In genomic region chr4:59188474-59188801, GRCm38 (mm10) we compare ENCODE assay signal across 8 mouse cellular contexts. TPM values are rescaled to one million over a fixed set of nuclear protein-coding genes. Genes with fewer than 3 reads are reported as not detected.
DNase-seq lines count a peak whose midpoint lies in the region; ATAC-seq and TF ChIP-seq lines count a peak whose summit lies in the region.

No protein-coding gene starts in this region.

- H3K79me2 ChIP-seq in heart, adult 2 months (replicated peaks; ENCODE audit: control insufficient read depth, insufficient read depth, low read length) = peaks cover 5% of the 10 kb centered on the region; the same call in 1 of the 2 replicates
- peaks cover 42% of the 10 kb centered on the region for H3K79me2 ChIP-seq in C2C12 (ENCODE audit: control insufficient read depth, insufficient read depth)

- H3K27me3 ChIP-seq in heart, adult 2 months (ENCODE audit: control insufficient read depth, insufficient read depth, low read length) = no peaks in the 10 kb centered on the region
- H3K27me3 ChIP-seq in C2C12 (ENCODE audit: control insufficient read depth, insufficient read depth, insufficient read length) = no peaks in the 10 kb centered on the region
- no peaks in the 10 kb centered on the region for H3K27me3 ChIP-seq in forebrain, embryonic 16.5 days (replicated peaks; ENCODE audit: control insufficient read depth, insufficient read depth, low read length)
- no peaks in the 10 kb centered on the region for H3K27me3 ChIP-seq in liver, postnatal 0 days (ENCODE audit: insufficient read depth, low read length)

- peak overlapping the region; percentile 91 for H3K9ac ChIP-seq in heart, adult 2 months (ENCODE audit: low read depth, low read length)
- H3K9ac ChIP-seq in forebrain, embryonic 16.5 days (replicated peaks; ENCODE audit: low read depth, low read length) = peak overlapping the region; percentile 99
- peak overlapping the region; percentile 91 for H3K9ac ChIP-seq in liver, postnatal 0 days (replicated peaks)

- H3K36me3 ChIP-seq in heart, adult 2 months (ENCODE audit: control insufficient read depth, insufficient read depth, low read length) = peaks cover 5% of the 10 kb centered on the region
- H3K36me3 ChIP-seq in C2C12 (ENCODE audit: control insufficient read depth, insufficient read depth) = peaks cover 20% of the 10 kb centered on the region
- no peaks in the 10 kb centered on the region for H3K36me3 ChIP-seq in forebrain, embryonic 16.5 days (ENCODE audit: control insufficient read depth, insufficient read depth)
- no peaks in the 10 kb centered on the region for H3K36me3 ChIP-seq in liver, postnatal 0 days (replicated peaks; ENCODE audit: insufficient read depth, low read length)

- H3K9me3 ChIP-seq in forebrain, embryonic 16.5 days (ENCODE audit: control insufficient read depth, low read length) = no peaks in the 10 kb centered on the region
- no peaks in the 10 kb centered on the region for H3K9me3 ChIP-seq in liver, postnatal 0 days (ENCODE audit: low read length)

- 28% methylated on average over 4 of the region's 4 CpGs for WGBS in heart, adult 2 months
- WGBS in forebrain, embryonic 16.5 days = 15% methylated on average over 4 of the region's 4 CpGs
- WGBS in liver, postnatal 0 days (ENCODE audit: insufficient replicate concordance) = 11% methylated on average over 4 of the region's 4 CpGs

- peak overlapping the region; percentile 64 for H3K4me2 ChIP-seq in forebrain, embryonic 16.5 days (ENCODE audit: low read length)
- peak overlapping the region; percentile 88 for H3K4me2 ChIP-seq in liver, postnatal 0 days (ENCODE audit: low read depth, low read length)

- peak overlapping the region; percentile 87 for H3K27ac ChIP-seq in heart, adult 2 months
- peak overlapping the region; percentile 97 for H3K27ac ChIP-seq in forebrain, embryonic 16.5 days (ENCODE audit: low read length)
- peak overlapping the region; percentile 94 for H3K27ac ChIP-seq in liver, postnatal 0 days (ENCODE audit: low read depth)

- peak overlapping the region; percentile 25 for H3ac ChIP-seq in C2C12 (ENCODE audit: control insufficient read depth, insufficient read length, low read depth)

- no peak for TF ChIP-seq CTCF in heart, adult 2 months (IDR thresholded peaks at IDR 0.05)
- TF ChIP-seq CTCF in C2C12 (IDR thresholded peaks at IDR 0.05; ENCODE audit: control insufficient read depth, insufficient read depth, insufficient read length) = no peak
- TF ChIP-seq CTCF in liver, postnatal 0 days (IDR thresholded peaks at IDR 0.05; ENCODE audit: low read depth) = no peak

- intact Hi-C loops in heart, adult 2 months (cut with DNase I) = loop anchor here (2.0 to 5.0 kb wide), 3 partner anchors 92 to 201 kb away; partner anchors contain the start of gene Ptgr1

- no peak for TF ChIP-seq POLR2A in heart, adult 2 months (IDR thresholded peaks at IDR 0.05; ENCODE audit: insufficient read depth, low read depth, low read length)

- H3K4me3 ChIP-seq in heart, adult 2 months = peak overlapping the region; percentile 93
- peak overlapping the region; percentile 94 for H3K4me3 ChIP-seq in C2C12 (ENCODE audit: insufficient read depth, poor library complexity, severe bottlenecking)
- peak overlapping the region; percentile 99 for H3K4me3 ChIP-seq in forebrain, embryonic 16.5 days (replicated peaks; ENCODE audit: low read length)
- peak overlapping the region; percentile 78 for H3K4me3 ChIP-seq in liver, postnatal 0 days (ENCODE audit: low read depth, low read length)

- DNase-seq in heart, adult 2 months = no peak
- no peak for DNase-seq in heart, adult 11 months
- DNase-seq in liver, postnatal 0 days = no peak
- no peak for DNase-seq in right cerebral cortex, postnatal 10 days (ENCODE audit: low spot score in 2 of 2)
- no peak for DNase-seq in thymus, postnatal 25 days
- no peak for DNase-seq in layer of hippocampus, postnatal 14 days (ENCODE audit: low spot score in 2 of 2)

- ATAC-seq in forebrain, embryonic 16.5 days = peak; percentile 7; the same call in 1 of the 2 replicates
- ATAC-seq in liver, postnatal 0 days = no peak

- H3K79me3 ChIP-seq in C2C12 (ENCODE audit: low read depth) = peaks cover 40% of the 10 kb centered on the region

- H3K4me1 ChIP-seq in heart, adult 2 months (ENCODE audit: control insufficient read depth, insufficient read depth, low read length) = peaks cover 1% of the 10 kb centered on the region
- H3K4me1 ChIP-seq in forebrain, embryonic 16.5 days (replicated peaks; ENCODE audit: control insufficient read depth, insufficient read depth, low read length) = peaks cover 13% of the 10 kb centered on the region
- H3K4me1 ChIP-seq in liver, postnatal 0 days (ENCODE audit: insufficient read depth) = peaks cover 6% of the 10 kb centered on the region; the same call in 1 of the 2 replicates

- no peak for TF ChIP-seq EP300 in heart, adult 2 months (IDR thresholded peaks at IDR 0.05; ENCODE audit: insufficient read depth, low read depth, low read length)
- TF ChIP-seq EP300 in liver, postnatal 0 days (IDR thresholded peaks at IDR 0.05; ENCODE audit: low read depth) = no peak

TF ChIP-seq in C2C12, 6 proteins besides CTCF, POLR2A, EP300 and RAD21:
- TF ChIP-seq MYOD1 (IDR thresholded peaks at IDR 0.05; ENCODE audit: control insufficient read depth, insufficient read length, low read depth) (no peak), FOSL1 (IDR thresholded peaks at IDR 0.05; ENCODE audit: insufficient read depth, low read length, poor library complexity, severe bottlenecking) (no peak), CEBPB (IDR thresholded peaks at IDR 0.05; ENCODE audit: low read depth) (no peak), MAX (IDR thresholded peaks at IDR 0.05) (no peak), USF1 (IDR thresholded peaks at IDR 0.05; ENCODE audit: low read depth) (no peak), MYOG (IDR thresholded peaks at IDR 0.05; ENCODE audit: control insufficient read depth, extremely low read depth, insufficient read length) (no peak)

RNA-seq across cellular contexts. Expression of gene Ugcg, which starts 0.6 kb away (rescaled TPM):
- 10 to 100 TPM; 13.3 to 15.6 TPM for total RNA-seq in heart, adult 2 months (2021)
- polyA plus RNA-seq in heart, adult 2 months (2012; rRNA removed) = 10.0 and 17.9 TPM in 2 replicates
- 34.5 TPM for polyA plus RNA-seq in C2C12 (2012; fragmentation: generic; extraction: Trizol)
- polyA plus RNA-seq in forebrain, embryonic 16.5 days (2015; fragmentation: Nextera tagmentation; extraction: Ambion mirVana) = 17.9 and 18.3 TPM in 2 replicates
- 8.3 and 8.4 TPM in 2 replicates for polyA plus RNA-seq in liver, postnatal 0 days (2015; fragmentation: Nextera tagmentation; extraction: Ambion mirVana)
- total RNA-seq in layer of hippocampus, postnatal 14 days (2021) = 10 to 100 TPM; 78.2 to 78.4 TPM

RNA-seq across cellular contexts. Expression of gene AI481877, which starts 49.7 kb away (rescaled TPM):
- not detected for total RNA-seq in heart, adult 2 months (2021)
- not detected in 2 replicates for polyA plus RNA-seq in heart, adult 2 months (2012; rRNA removed)
- polyA plus RNA-seq in C2C12 (2012; fragmentation: generic; extraction: Trizol) = not detected
- polyA plus RNA-seq in forebrain, embryonic 16.5 days (2015; fragmentation: Nextera tagmentation; extraction: Ambion mirVana) = not detected in 2 replicates
- not detected in 2 replicates for polyA plus RNA-seq in liver, postnatal 0 days (2015; fragmentation: Nextera tagmentation; extraction: Ambion mirVana)
- total RNA-seq in layer of hippocampus, postnatal 14 days (2021) = not detected
